Mouse (Mus musculus): ENCODE data around the gene Cnbp. TPM values are rescaled to one million over a fixed set of nuclear protein-coding genes. Genes with fewer than 3 reads are reported as not detected.
A peak's percentile ranks its signal among the peaks of the same experiment; 100 is the strongest.

The Cnbp gene
- total RNA-seq, 2 experiments from 2014 or later: 475 to 511 TPM

GRCm38 (mm10) chr6:87873963-87874362, 23.1 kb upstream of the Cnbp start:
- intact Hi-C loops (cut with DNase I): no loop called here
- DNase-seq: no peak
- TF ChIP-seq CTCF (IDR thresholded peaks at IDR 0.05): peak; percentile 34; the same call in 1 of the 2 replicates
- no peak overlapping the region for H3K4me3 ChIP-seq
- peak overlapping the region; percentile 94 for H3K27ac ChIP-seq

GRCm38 (mm10) chr6:87873104-87873503, 22.2 kb upstream of the Cnbp start:
- H3K27ac ChIP-seq: peak overlapping the region; percentile 94
- peak; percentile 11; the same call in 1 of the 2 replicates for TF ChIP-seq CTCF (IDR thresholded peaks at IDR 0.05)
- no peak overlapping the region for H3K4me3 ChIP-seq
- intact Hi-C loops (cut with DNase I): no loop called here
- peak; percentile 92 for DNase-seq

- Histone ChIP-seq H3K27ac (peak overlapping the region; percentile 94), H3K4me3 (no peak overlapping the region)
- intact Hi-C loops (cut with DNase I): no loop called here
- TF ChIP-seq CTCF (IDR thresholded peaks at IDR 0.05): no peak
- DNase-seq: no peak
Measured at GRCm38 (mm10) chr6:87871240-87871639, 20.3 kb upstream of the Cnbp start.

- no peak for TF ChIP-seq CTCF (IDR thresholded peaks at IDR 0.05)
- intact Hi-C loops (cut with DNase I): no loop called here
- DNase-seq: no peak
- Histone ChIP-seq H3K27ac (peak overlapping the region; percentile 94), H3K4me3 (no peak overlapping the region)
Measured at GRCm38 (mm10) chr6:87870440-87870839, 19.5 kb upstream of the Cnbp start.

- H3K27ac ChIP-seq: peak overlapping the region; percentile 94
- peak overlapping the region; percentile 64 for H3K4me3 ChIP-seq
- TF ChIP-seq CTCF (IDR thresholded peaks at IDR 0.05): no peak
- intact Hi-C loops (cut with DNase I): no loop called here
- DNase-seq: peak; percentile 96
Measured at GRCm38 (mm10) chr6:87868871-87869506, 18.1 kb upstream of the Cnbp start.

- intact Hi-C loops (cut with DNase I): no loop called here
- no peak for DNase-seq
- Histone ChIP-seq H3K4me3 (no peak overlapping the region), H3K27ac (peak overlapping the region; percentile 94)
- no peak for TF ChIP-seq CTCF (IDR thresholded peaks at IDR 0.05)
Measured at GRCm38 (mm10) chr6:87867256-87867655, 16.4 kb upstream of the Cnbp start.

- intact Hi-C loops (cut with DNase I): no loop called here
- peak; percentile 43 for DNase-seq
Measured at GRCm38 (mm10) chr6:87866211-87866610, 15.3 kb upstream of the Cnbp start.

GRCm38 (mm10) chr6:87857071-87857470, 6.2 kb upstream of the Cnbp start:
- no peak overlapping the region for H3K4me3 ChIP-seq
- no peak overlapping the region for H3K27ac ChIP-seq
- intact Hi-C loops (cut with DNase I): no loop called here
- no peak for TF ChIP-seq CTCF (IDR thresholded peaks at IDR 0.05)
- DNase-seq: no peak

More at GRCm38 (mm10) chr6:87866211-87866610, 15.3 kb upstream of the Cnbp start:
- Histone ChIP-seq H3K4me3 (no peak overlapping the region), H3K27ac (peak overlapping the region; percentile 38; the same call in 1 of the 2 replicates)
- TF ChIP-seq CTCF (IDR thresholded peaks at IDR 0.05): no peak

- intact Hi-C loops (cut with DNase I): loop anchor here (5.0 kb wide), 1 partner anchor 34 kb away; the partner anchor contains the start of gene Copg1
- no peak for TF ChIP-seq CTCF (IDR thresholded peaks at IDR 0.05)
- H3K27ac ChIP-seq: peak overlapping the region; percentile 100
- H3K4me3 ChIP-seq: no peak overlapping the region
- no peak for DNase-seq
Measured at GRCm38 (mm10) chr6:87853446-87853845, 2.5 kb upstream of the Cnbp start.

- no peak for DNase-seq
- peak overlapping the region; percentile 96; the same call in 1 of the 2 replicates for H3K4me3 ChIP-seq
- intact Hi-C loops (cut with DNase I): loop anchor here (5.0 kb wide), 1 partner anchor 35 kb away; the partner anchor contains the start of gene Copg1
- H3K27ac ChIP-seq: peak overlapping the region; percentile 100
- TF ChIP-seq CTCF (IDR thresholded peaks at IDR 0.05): no peak
Measured at GRCm38 (mm10) chr6:87851871-87852270, 965 bp upstream of the Cnbp start.

GRCm38 (mm10) chr6:87850155-87850899, 579 bp downstream of the Cnbp start:
- intact Hi-C loops (cut with DNase I): loop anchor here (5.0 kb wide), 1 partner anchor 37 kb away; the partner anchor contains the start of gene Copg1
- no peak for TF ChIP-seq CTCF (IDR thresholded peaks at IDR 0.05)
- H3K4me3 ChIP-seq: peak overlapping the region; percentile 96

GRCm38 (mm10) chr6:87849780-87850154, 1.1 kb downstream of the Cnbp start:
- intact Hi-C loops (cut with DNase I): loop anchor here (5.0 kb wide), 1 partner anchor 38 kb away; the partner anchor contains the start of gene Copg1
- no peak for DNase-seq
- peak overlapping the region; percentile 100 for H3K27ac ChIP-seq
- H3K4me3 ChIP-seq: peak overlapping the region; percentile 96
- no peak for TF ChIP-seq CTCF (IDR thresholded peaks at IDR 0.05)

More at GRCm38 (mm10) chr6:87850155-87850899, 579 bp downstream of the Cnbp start:
- H3K27ac ChIP-seq: peak overlapping the region; percentile 100
- peak; percentile 85 for DNase-seq

- TF ChIP-seq CTCF (IDR thresholded peaks at IDR 0.05): no peak
- H3K4me3 ChIP-seq: peak overlapping the region; percentile 96
- intact Hi-C loops (cut with DNase I): no loop called here
Measured at GRCm38 (mm10) chr6:87846813-87847212, 4.1 kb downstream of the Cnbp start.

More at GRCm38 (mm10) chr6:87846813-87847212, 4.1 kb downstream of the Cnbp start:
- H3K27ac ChIP-seq: peak overlapping the region; percentile 100
- no peak for DNase-seq
